Mouse (Mus musculus) heart, embryonic 14.5 days (tissue): ENCODE data around the gene Morn1. TPM values are rescaled to one million over a fixed set of nuclear protein-coding genes. Genes with fewer than 3 reads are reported as not detected.

ENCODE experiments used
- ATAC-seq: fragments of 200-750 bp; cut with Nextera tagmentation; 2 replicates; pipeline ENCODE4 v1.8.0; 2017; ENCODE audit warnings: low read depth, moderate TSS enrichment; ENCODE audit not compliant: insufficient number of reproducible peaks, insufficient read depth, low FRiP score
- H3K27ac ChIP-seq, 2 experiments: fragments of 200-500 bp in 1 of 2; fragments of 300-500 bp in 1 of 2; sonication (generic) in 1 of 2; replicated peaks in 1 of 2; 2 replicates each; pipeline ENCODE4 v1.5.1; 2012 to 2014; ENCODE audit warnings: low read depth in 2 of 2, low read length in 2 of 2, control low read depth in 1 of 2, mild to moderate bottlenecking in 1 of 2, mixed read lengths in 1 of 2; ENCODE audit not compliant: control insufficient read depth in 1 of 2, insufficient read depth in 1 of 2
- H3K27me3 ChIP-seq: fragments of 300-500 bp; sonication (generic); 2 replicates; pipeline ENCODE4 v1.6.1; 2014; ENCODE audit warnings: mild to moderate bottlenecking, low read length, control low read depth; ENCODE audit not compliant: control insufficient read depth, insufficient read depth
- H3K36me3 ChIP-seq: fragments of 300-500 bp; sonication (generic); 2 replicates; pipeline ENCODE4 v1.6.1; 2014; ENCODE audit warnings: mild to moderate bottlenecking, control low read depth, low read length, mixed read lengths; ENCODE audit not compliant: control insufficient read depth, insufficient read depth
- H3K4me1 ChIP-seq, 2 experiments: fragments of 200-500 bp in 1 of 2; fragments of 300-500 bp in 1 of 2; sonication (generic) in 1 of 2; 2 replicates each; pipeline ENCODE4 v1.6.1; 2012 to 2014; ENCODE audit warnings: low read length in 2 of 2, control low read depth in 1 of 2, mixed read lengths in 1 of 2; ENCODE audit not compliant: control insufficient read depth in 2 of 2, insufficient read depth in 2 of 2
- H3K4me2 ChIP-seq: fragments of 300-500 bp; sonication (generic); 2 replicates; pipeline ENCODE4 v1.6.1; 2014; ENCODE audit warnings: mild to moderate bottlenecking, low read length
- H3K4me3 ChIP-seq, 2 experiments: fragments of 200-500 bp in 1 of 2; fragments of 300-500 bp in 1 of 2; sonication (generic) in 1 of 2; 2 replicates each; pipeline ENCODE4 v1.5.1; 2012 to 2014; ENCODE audit warnings: low read length in 2 of 2, mild to moderate bottlenecking in 2 of 2, control low read depth in 1 of 2, low read depth in 1 of 2, moderate library complexity in 1 of 2; ENCODE audit not compliant: control insufficient read depth in 1 of 2, insufficient read depth in 1 of 2
- H3K9ac ChIP-seq: fragments of 300-500 bp; sonication (generic); 2 replicates; pipeline ENCODE4 v1.6.1; 2014; ENCODE audit warnings: mild to moderate bottlenecking, low read length
- H3K9me3 ChIP-seq: fragments of 300-500 bp; sonication (generic); 2 replicates; pipeline ENCODE4 v1.6.1; 2016; ENCODE audit warnings: low read length, control low read depth; ENCODE audit not compliant: control insufficient read depth
- WGBS: fragments of 180-500 bp; shearing (Covaris S2); extraction: QIAGEN DNeasy Blood & Tissue Kit; methylation state at CpG from one replicate; pipeline ENCODE4 v1.1.7; 2014; 5-methylcytosine and 5-hydroxymethylcytosine counted together
- polyA plus RNA-seq: library from polyadenylated mRNA; unstranded; fragments of >200 nt; fragmentation: Nextera tagmentation; extraction: Ambion mirVana; gene quantifications from 2 replicates; pipeline ENCODE4 v1.2.1, GENCODE M21; 2014

Morn1 gene
- polyA plus RNA-seq, 1 experiment from 2014 or later: 2.5 TPM

GRCm38 (mm10) chr4:155168835-155169252, 82.5 kb downstream of the Morn1 start:
- WGBS: 94% methylated on average over 8 of the region's 8 CpGs
- H3K4me2 ChIP-seq: no peak overlapping the region

GRCm38 (mm10) chr4:155170614-155171212, 84.3 kb downstream of the Morn1 start:
- peak overlapping the region; percentile 27 for H3K4me2 ChIP-seq
- 56% methylated on average over 8 of the region's 8 CpGs for WGBS
- H3K4me1 ChIP-seq: peaks cover 61 to 81% of the 10 kb centered on the region in 2 experiments
- no peak overlapping the region for H3K4me3 ChIP-seq
- peak overlapping the region; percentile 69; the same call in 1 of the 2 replicates for H3K9ac ChIP-seq
- ATAC-seq: no peak
- no peaks in the 10 kb centered on the region for H3K9me3 ChIP-seq
- peak overlapping the region in 1 of 2 experiments; percentile 31; a peak in 1 of 4 replicates for H3K27ac ChIP-seq
- no peaks in the 10 kb centered on the region for H3K36me3 ChIP-seq
- no peaks in the 10 kb centered on the region for H3K27me3 ChIP-seq

More at GRCm38 (mm10) chr4:155168835-155169252, 82.5 kb downstream of the Morn1 start:
- Histone ChIP-seq H3K9ac (no peak overlapping the region), H3K27ac (no peak overlapping the region), H3K4me3 (no peak overlapping the region), H3K4me1 (peaks cover 59 to 81% of the 10 kb centered on the region in 2 experiments), H3K27me3 (no peaks in the 10 kb centered on the region), H3K36me3 (no peaks in the 10 kb centered on the region), H3K9me3 (no peaks in the 10 kb centered on the region)
- no peak for ATAC-seq

GRCm38 (mm10) chr4:155171961-155172533, 85.7 kb downstream of the Morn1 start:
- Histone ChIP-seq H3K27ac (peak overlapping the region; percentile 78 to 95), H3K27me3 (no peaks in the 10 kb centered on the region), H3K9ac (peak overlapping the region; percentile 69; the same call in 1 of the 2 replicates), H3K36me3 (no peaks in the 10 kb centered on the region), H3K4me3 (no peak overlapping the region), H3K4me2 (peak overlapping the region; percentile 43; the same call in 1 of the 2 replicates), H3K4me1 (peaks cover 66 to 84% of the 10 kb centered on the region in 2 experiments), H3K9me3 (no peaks in the 10 kb centered on the region)
- no peak for ATAC-seq
- WGBS: 65% methylated on average over 5 of the region's 5 CpGs

- Histone ChIP-seq H3K27me3 (no peaks in the 10 kb centered on the region), H3K9me3 (no peaks in the 10 kb centered on the region), H3K4me1 (peaks cover 77 to 88% of the 10 kb centered on the region in 2 experiments), H3K4me2 (peak overlapping the region; percentile 43), H3K9ac (peak overlapping the region; percentile 69), H3K4me3 (peak overlapping the region in 1 of 2 experiments; percentile 3; a peak in 1 of 4 replicates), H3K36me3 (no peaks in the 10 kb centered on the region), H3K27ac (peak overlapping the region; percentile 86 to 95)
- ATAC-seq: peak; percentile 82
- 8% methylated on average over 21 of the region's 21 CpGs for WGBS
Measured at GRCm38 (mm10) chr4:155172909-155173821, 86.8 kb downstream of the Morn1 start.

- H3K4me3 ChIP-seq: peak overlapping the region in 1 of 2 experiments; percentile 3; a peak in 1 of 4 replicates
- ATAC-seq: no peak
- 14% methylated on average over 16 of the region's 17 CpGs for WGBS
Measured at GRCm38 (mm10) chr4:155173822-155174785, 87.7 kb downstream of the Morn1 start.

GRCm38 (mm10) chr4:155176210-155176609, 89.8 kb downstream of the Morn1 start:
- ATAC-seq: no peak
- 50% methylated on average over 3 of the region's 3 CpGs for WGBS
- no peak overlapping the region for H3K9ac ChIP-seq
- H3K27ac ChIP-seq: peak overlapping the region in 1 of 2 experiments; percentile 91; a peak in 2 of 4 replicates
- no peaks in the 10 kb centered on the region for H3K9me3 ChIP-seq
- no peaks in the 10 kb centered on the region for H3K27me3 ChIP-seq
- no peak overlapping the region for H3K4me2 ChIP-seq
- no peak overlapping the region for H3K4me3 ChIP-seq
- H3K36me3 ChIP-seq: no peaks in the 10 kb centered on the region
- peaks cover 81 to 89% of the 10 kb centered on the region in 2 experiments for H3K4me1 ChIP-seq

More at GRCm38 (mm10) chr4:155173822-155174785, 87.7 kb downstream of the Morn1 start:
- no peaks in the 10 kb centered on the region for H3K9me3 ChIP-seq
- H3K36me3 ChIP-seq: no peaks in the 10 kb centered on the region
- H3K4me1 ChIP-seq: peaks cover 80 to 93% of the 10 kb centered on the region in 2 experiments
- H3K27me3 ChIP-seq: no peaks in the 10 kb centered on the region
- peak overlapping the region; percentile 86 to 95 for H3K27ac ChIP-seq
- H3K9ac ChIP-seq: peak overlapping the region; percentile 60
- peak overlapping the region; percentile 43 for H3K4me2 ChIP-seq
